Mouse (Mus musculus): ENCODE data around the gene Ckap2l. TPM values are rescaled to one million over a fixed set of nuclear protein-coding genes. Genes with fewer than 3 reads are reported as not detected.

Gene Ckap2l
- 65.9 and 77.5 TPM in 2 replicates for polyA plus RNA-seq (2014; fragmentation: Nextera tagmentation; extraction: Ambion mirVana)

- Histone ChIP-seq H3K4me1 (replicated peaks; ENCODE audit: control insufficient read depth, insufficient read depth, low read length) (peaks cover 3% of the 10 kb centered on the region; the same call in 1 of the 2 replicates), H3K36me3 (ENCODE audit: control insufficient read depth, insufficient read depth, low read length) (no peaks in the 10 kb centered on the region), H3K9ac (ENCODE audit: low read depth, low read length) (peak within 1 kb of the TSS; percentile 82), H3K27ac (ENCODE audit: low read depth, low read length) (peak within 1 kb of the TSS; percentile 88), H3K9me3 (ENCODE audit: control insufficient read depth, low read length) (no peaks in the 10 kb centered on the region), H3K27me3 (ENCODE audit: control insufficient read depth, insufficient read depth, low read length) (no peaks in the 10 kb centered on the region), H3K4me3 (ENCODE audit: low read depth, low read length) (peak within 1 kb of the TSS; percentile 64), H3K4me2 (replicated peaks; ENCODE audit: low read depth, low read length) (peak within 1 kb of the TSS; percentile 74)
- under 1% methylated on average over 50 of the region's 50 CpGs for WGBS
- DNase-seq (ENCODE audit: low spot score) = peak; percentile 99
- peak; percentile 100 for ATAC-seq (ENCODE audit: low FRiP score)
Measured at GRCm38 (mm10) chr2:129296671-129297588, at the start of gene Ckap2l. TSS of gene Ckap2l (minus strand) at chr2:129297212.

- ATAC-seq (ENCODE audit: low FRiP score) = no peak
- WGBS = 86% methylated on average over 6 of the region's 6 CpGs
- no peak for DNase-seq (ENCODE audit: low spot score)
- Histone ChIP-seq H3K27ac (ENCODE audit: low read depth, low read length) (no peak overlapping the region), H3K4me3 (ENCODE audit: low read depth, low read length) (no peak overlapping the region), H3K4me2 (replicated peaks; ENCODE audit: low read depth, low read length) (no peak overlapping the region), H3K9ac (ENCODE audit: low read depth, low read length) (no peak overlapping the region), H3K36me3 (ENCODE audit: control insufficient read depth, insufficient read depth, low read length) (no peaks in the 10 kb centered on the region), H3K4me1 (replicated peaks; ENCODE audit: control insufficient read depth, insufficient read depth, low read length) (no peaks in the 10 kb centered on the region), H3K9me3 (ENCODE audit: control insufficient read depth, low read length) (no peaks in the 10 kb centered on the region), H3K27me3 (ENCODE audit: control insufficient read depth, insufficient read depth, low read length) (no peaks in the 10 kb centered on the region)
Measured at GRCm38 (mm10) chr2:129338138-129338621, 41.2 kb upstream of the Ckap2l start.

- no peaks in the 10 kb centered on the region for H3K36me3 ChIP-seq (ENCODE audit: control insufficient read depth, insufficient read depth, low read length)
- DNase-seq (ENCODE audit: low spot score) (no peak), ATAC-seq (ENCODE audit: low FRiP score) (no peak)
- no peaks in the 10 kb centered on the region for H3K27me3 ChIP-seq (ENCODE audit: control insufficient read depth, insufficient read depth, low read length)
- H3K4me3 ChIP-seq (ENCODE audit: low read depth, low read length) = no peak overlapping the region
- no peak overlapping the region for H3K9ac ChIP-seq (ENCODE audit: low read depth, low read length)
- no peaks in the 10 kb centered on the region for H3K9me3 ChIP-seq (ENCODE audit: control insufficient read depth, low read length)
- H3K4me1 ChIP-seq (replicated peaks; ENCODE audit: control insufficient read depth, insufficient read depth, low read length) = no peaks in the 10 kb centered on the region
- no peak overlapping the region for H3K27ac ChIP-seq (ENCODE audit: low read depth, low read length)
- 69% methylated on average over 4 of the region's 4 CpGs for WGBS
- no peak overlapping the region for H3K4me2 ChIP-seq (replicated peaks; ENCODE audit: low read depth, low read length)
Measured at GRCm38 (mm10) chr2:129333471-129333870, 36.5 kb upstream of the Ckap2l start.

- Histone ChIP-seq H3K27ac (ENCODE audit: low read depth, low read length) (no peak overlapping the region), H3K27me3 (ENCODE audit: control insufficient read depth, insufficient read depth, low read length) (no peaks in the 10 kb centered on the region), H3K36me3 (ENCODE audit: control insufficient read depth, insufficient read depth, low read length) (no peaks in the 10 kb centered on the region), H3K4me1 (replicated peaks; ENCODE audit: control insufficient read depth, insufficient read depth, low read length) (no peaks in the 10 kb centered on the region), H3K9me3 (ENCODE audit: control insufficient read depth, low read length) (no peaks in the 10 kb centered on the region), H3K4me2 (replicated peaks; ENCODE audit: low read depth, low read length) (no peak overlapping the region), H3K4me3 (ENCODE audit: low read depth, low read length) (no peak overlapping the region), H3K9ac (ENCODE audit: low read depth, low read length) (no peak overlapping the region)
- ATAC-seq (ENCODE audit: low FRiP score) (no peak), DNase-seq (ENCODE audit: low spot score) (no peak)
- WGBS = 92% methylated on average over 13 of the region's 13 CpGs
Measured at GRCm38 (mm10) chr2:129330540-129330939, 33.5 kb upstream of the Ckap2l start.

GRCm38 (mm10) chr2:129330024-129330423 lies 33.0 kb upstream of the Ckap2l start:
- no peak overlapping the region for H3K4me3 ChIP-seq (ENCODE audit: low read depth, low read length)
- no peaks in the 10 kb centered on the region for H3K4me1 ChIP-seq (replicated peaks; ENCODE audit: control insufficient read depth, insufficient read depth, low read length)
- no peak overlapping the region for H3K9ac ChIP-seq (ENCODE audit: low read depth, low read length)
- no peak for DNase-seq (ENCODE audit: low spot score)
- 68% methylated on average over 7 of the region's 7 CpGs for WGBS
- no peak for ATAC-seq (ENCODE audit: low FRiP score)
- no peak overlapping the region for H3K4me2 ChIP-seq (replicated peaks; ENCODE audit: low read depth, low read length)
- H3K9me3 ChIP-seq (ENCODE audit: control insufficient read depth, low read length) = no peaks in the 10 kb centered on the region
- no peaks in the 10 kb centered on the region for H3K36me3 ChIP-seq (ENCODE audit: control insufficient read depth, insufficient read depth, low read length)
- no peak overlapping the region for H3K27ac ChIP-seq (ENCODE audit: low read depth, low read length)
- no peaks in the 10 kb centered on the region for H3K27me3 ChIP-seq (ENCODE audit: control insufficient read depth, insufficient read depth, low read length)

GRCm38 (mm10) chr2:129328238-129328637 lies 31.2 kb upstream of the Ckap2l start:
- DNase-seq (ENCODE audit: low spot score) (no peak), ATAC-seq (ENCODE audit: low FRiP score) (no peak)
- Histone ChIP-seq H3K9ac (ENCODE audit: low read depth, low read length) (no peak overlapping the region), H3K36me3 (ENCODE audit: control insufficient read depth, insufficient read depth, low read length) (no peaks in the 10 kb centered on the region), H3K4me3 (ENCODE audit: low read depth, low read length) (no peak overlapping the region), H3K27me3 (ENCODE audit: control insufficient read depth, insufficient read depth, low read length) (no peaks in the 10 kb centered on the region), H3K4me2 (replicated peaks; ENCODE audit: low read depth, low read length) (no peak overlapping the region), H3K4me1 (replicated peaks; ENCODE audit: control insufficient read depth, insufficient read depth, low read length) (no peaks in the 10 kb centered on the region), H3K27ac (ENCODE audit: low read depth, low read length) (no peak overlapping the region), H3K9me3 (ENCODE audit: control insufficient read depth, low read length) (no peaks in the 10 kb centered on the region)
- WGBS = 79% methylated on average over 4 of the region's 4 CpGs

GRCm38 (mm10) chr2:129324216-129324615 lies 27.2 kb upstream of the Ckap2l start:
- Histone ChIP-seq H3K4me2 (replicated peaks; ENCODE audit: low read depth, low read length) (no peak overlapping the region), H3K4me3 (ENCODE audit: low read depth, low read length) (no peak overlapping the region), H3K36me3 (ENCODE audit: control insufficient read depth, insufficient read depth, low read length) (no peaks in the 10 kb centered on the region), H3K9ac (ENCODE audit: low read depth, low read length) (no peak overlapping the region), H3K9me3 (ENCODE audit: control insufficient read depth, low read length) (no peaks in the 10 kb centered on the region), H3K27ac (ENCODE audit: low read depth, low read length) (no peak overlapping the region), H3K4me1 (replicated peaks; ENCODE audit: control insufficient read depth, insufficient read depth, low read length) (no peaks in the 10 kb centered on the region), H3K27me3 (ENCODE audit: control insufficient read depth, insufficient read depth, low read length) (no peaks in the 10 kb centered on the region)
- DNase-seq (ENCODE audit: low spot score) (no peak), ATAC-seq (ENCODE audit: low FRiP score) (no peak)
- WGBS = 82% methylated on average over 3 of the region's 3 CpGs

- no peak for DNase-seq (ENCODE audit: low spot score)
- Histone ChIP-seq H3K9me3 (ENCODE audit: control insufficient read depth, low read length) (no peaks in the 10 kb centered on the region), H3K4me1 (replicated peaks; ENCODE audit: control insufficient read depth, insufficient read depth, low read length) (no peaks in the 10 kb centered on the region), H3K27me3 (ENCODE audit: control insufficient read depth, insufficient read depth, low read length) (no peaks in the 10 kb centered on the region), H3K36me3 (ENCODE audit: control insufficient read depth, insufficient read depth, low read length) (no peaks in the 10 kb centered on the region), H3K9ac (ENCODE audit: low read depth, low read length) (no peak overlapping the region), H3K27ac (ENCODE audit: low read depth, low read length) (no peak overlapping the region), H3K4me3 (ENCODE audit: low read depth, low read length) (no peak overlapping the region), H3K4me2 (replicated peaks; ENCODE audit: low read depth, low read length) (no peak overlapping the region)
- ATAC-seq (ENCODE audit: low FRiP score) = no peak
- 70% methylated on average over 1 of the region's 1 CpGs for WGBS
Measured at GRCm38 (mm10) chr2:129322117-129322635, 25.2 kb upstream of the Ckap2l start.
